Mouse (Mus musculus): Measurements from ENCODE around the gene Ccdc85c.

Ccdc85c gene

DNA sequence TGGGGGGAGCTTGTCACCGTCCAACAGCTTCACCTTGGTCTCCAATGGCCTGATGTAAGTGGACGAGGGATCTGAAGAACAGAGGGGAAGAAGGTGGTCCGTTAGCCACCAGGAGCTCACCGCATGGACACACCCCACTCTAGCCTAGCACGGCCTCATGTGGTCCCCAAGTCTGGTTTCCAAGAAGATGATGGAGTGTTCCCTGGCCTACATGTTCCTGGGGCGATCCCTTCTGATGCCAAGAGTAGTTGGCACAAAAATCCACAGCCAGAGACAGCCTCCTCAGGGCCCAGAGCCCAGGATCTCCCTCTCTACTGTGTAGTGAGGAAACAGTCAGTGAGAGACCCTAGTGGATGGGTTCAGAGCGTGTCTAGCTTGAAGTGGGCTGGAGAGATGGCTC lies 53.5 kb downstream of the Ccdc85c start:
- ATAC-seq (ENCODE audit: insufficient number of reproducible peaks, low FRiP score, low TSS enrichment), result no peak

DNA sequence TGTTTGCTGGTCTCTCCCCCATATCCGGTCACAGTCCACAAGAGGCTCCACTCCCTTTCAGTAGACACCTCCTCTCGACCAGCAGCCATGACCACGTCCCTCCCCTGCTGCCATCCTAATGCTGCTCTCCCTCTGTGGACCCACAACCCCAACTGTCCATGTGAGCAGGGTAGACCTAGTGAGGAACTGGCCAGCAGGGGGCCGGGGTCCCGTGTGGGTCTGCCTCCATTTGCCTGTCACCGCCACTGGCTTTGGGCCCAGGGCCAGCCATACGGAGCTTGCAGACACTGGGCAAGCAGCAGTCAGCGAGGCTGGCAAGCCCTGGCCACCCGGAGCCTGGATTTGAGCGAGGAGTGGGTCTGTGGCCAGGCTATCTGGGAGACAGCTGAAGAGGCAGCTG lies 54.0 kb downstream of the Ccdc85c start:
- ATAC-seq (ENCODE audit: insufficient number of reproducible peaks, low FRiP score, low TSS enrichment), result no peak

DNA sequence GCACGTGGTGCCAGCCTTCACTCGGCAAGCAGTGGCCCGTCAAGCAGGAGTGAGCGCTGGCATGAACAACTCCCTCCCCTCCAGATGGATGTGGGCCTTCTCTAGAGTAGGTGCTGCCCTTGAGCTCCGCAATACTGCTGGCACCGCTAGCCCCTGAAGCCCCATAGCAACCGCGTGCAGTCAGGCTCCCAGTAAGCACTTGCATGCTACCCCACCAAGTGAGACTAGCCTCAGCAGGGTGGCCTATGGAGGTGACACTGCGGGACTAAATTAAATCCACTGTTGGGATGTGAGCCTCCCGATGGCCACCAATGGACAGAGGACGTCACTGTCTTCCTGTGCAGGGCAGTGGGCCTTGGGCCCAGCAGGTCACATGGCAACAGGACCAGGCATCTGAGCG lies 54.6 kb downstream of the Ccdc85c start:
- ATAC-seq (ENCODE audit: insufficient number of reproducible peaks, low FRiP score, low TSS enrichment), result no peak

DNA sequence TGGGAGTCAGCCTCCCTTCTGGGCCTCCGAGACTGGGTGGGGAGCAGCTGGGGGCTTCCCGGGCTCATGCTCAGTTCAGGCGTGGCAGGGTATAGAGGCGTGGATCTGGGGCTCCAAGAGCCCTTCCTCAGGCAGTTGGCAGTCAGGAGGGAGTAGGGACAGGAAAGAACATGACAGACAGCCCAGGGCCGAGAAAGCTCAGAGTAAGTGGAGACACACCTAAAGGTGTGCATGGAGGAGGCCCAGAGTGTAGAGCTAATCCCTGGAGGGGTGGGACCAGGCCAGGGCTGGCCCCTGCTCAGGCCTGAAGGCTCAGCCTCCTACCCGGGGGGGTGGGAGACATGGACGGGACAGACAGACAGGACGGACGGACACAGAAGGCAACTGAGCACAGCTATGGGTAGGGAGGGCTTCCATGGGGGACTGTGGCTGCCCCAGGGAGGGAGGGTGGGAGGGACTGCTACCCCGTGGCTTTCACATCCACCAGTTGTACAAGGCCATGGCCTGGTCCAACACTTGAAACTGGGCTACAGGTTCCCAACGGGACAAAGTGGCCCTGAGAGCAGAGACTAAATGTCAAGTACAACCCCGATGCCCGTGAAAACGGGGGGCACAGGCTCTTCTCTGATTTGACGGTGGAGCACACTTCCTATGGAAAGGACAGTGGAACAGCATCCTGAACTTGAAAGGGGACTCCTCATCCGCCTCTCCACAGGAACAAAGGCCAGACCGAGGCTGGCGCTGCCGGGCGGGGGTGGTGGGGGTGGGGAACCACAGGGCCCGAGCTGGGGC lies 55.2 kb downstream of the Ccdc85c start:
- ATAC-seq (ENCODE audit: insufficient number of reproducible peaks, low FRiP score, low TSS enrichment), result no peak

DNA sequence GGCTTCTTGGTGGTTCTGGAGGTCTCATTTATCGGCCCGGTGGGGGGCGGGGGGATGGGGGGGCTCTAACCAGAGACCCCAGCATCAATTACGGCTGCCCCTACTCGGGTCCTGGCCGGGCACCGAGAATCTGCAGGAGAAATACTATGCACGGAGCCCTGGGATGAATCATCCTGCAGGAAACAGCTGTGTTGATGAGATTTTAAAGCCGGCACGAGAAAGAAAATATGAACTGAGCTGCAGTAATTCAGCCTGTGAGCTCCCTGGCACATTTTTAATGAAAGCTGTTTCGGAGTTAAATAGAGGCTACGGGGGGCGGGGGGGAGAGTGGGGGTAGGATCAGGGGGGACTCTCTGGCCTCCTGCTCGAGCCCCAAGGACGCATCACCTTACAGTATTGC lies 56.1 kb downstream of the Ccdc85c start:
- no peak for ATAC-seq (ENCODE audit: insufficient number of reproducible peaks, low FRiP score, low TSS enrichment)

DNA sequence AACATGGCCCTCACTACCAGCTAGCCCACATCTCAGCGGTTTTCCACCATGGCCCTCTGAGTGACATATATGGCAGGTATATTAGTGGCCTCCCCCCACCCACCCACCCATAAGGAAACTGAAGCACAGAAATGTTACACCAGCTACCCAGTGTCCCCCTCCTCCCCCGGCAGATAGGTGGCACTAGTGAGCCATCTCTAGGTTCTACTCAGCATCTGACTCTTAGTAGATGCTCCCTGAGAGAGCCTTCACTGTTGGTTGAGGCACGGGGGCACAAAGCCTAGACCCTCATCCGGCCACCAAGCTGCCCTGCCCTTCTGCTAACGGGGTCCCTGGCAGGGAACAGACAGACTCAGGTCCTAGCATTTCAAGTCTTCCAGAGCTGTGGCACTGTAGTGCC lies 57.7 kb downstream of the Ccdc85c start:
- no peak for ATAC-seq (ENCODE audit: insufficient number of reproducible peaks, low FRiP score, low TSS enrichment)

DNA sequence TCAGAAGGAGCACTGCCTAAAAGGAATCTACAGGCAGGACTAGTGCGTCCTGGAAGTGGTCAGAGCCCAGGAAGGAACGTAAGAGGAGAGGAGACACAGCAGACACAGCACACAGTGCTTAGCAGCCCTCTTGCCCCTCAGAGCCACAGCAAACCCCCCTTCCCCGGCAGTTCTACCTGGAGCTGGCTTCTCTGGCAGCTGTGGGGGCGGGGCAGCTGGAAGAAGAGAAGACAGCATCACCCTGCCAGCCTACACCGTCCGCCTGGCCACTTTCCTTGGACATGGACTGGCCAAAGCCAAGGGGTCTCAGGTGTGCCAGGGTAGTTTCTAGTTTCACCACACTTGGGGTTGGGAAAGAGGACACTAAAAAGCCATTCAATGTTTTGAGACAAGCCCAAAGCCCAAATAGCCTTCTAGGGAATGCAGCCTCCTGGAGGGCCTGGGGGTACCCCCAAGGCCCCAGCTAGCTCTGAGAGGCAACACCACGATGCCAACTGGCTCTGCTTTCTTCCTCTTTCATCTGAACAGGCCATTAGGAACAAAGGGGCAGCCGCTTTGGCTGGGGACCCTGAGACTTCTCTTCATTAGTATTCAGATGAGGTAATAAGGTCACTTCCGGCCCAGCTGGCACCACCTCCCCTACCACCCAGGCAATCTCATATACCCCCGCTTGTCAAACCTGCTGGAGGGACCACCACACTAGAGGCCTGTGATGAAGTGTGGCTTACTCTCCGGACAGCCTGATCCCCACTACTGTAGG lies 58.4 kb downstream of the Ccdc85c start:
- ATAC-seq (ENCODE audit: insufficient number of reproducible peaks, low FRiP score, low TSS enrichment), result no peak

DNA sequence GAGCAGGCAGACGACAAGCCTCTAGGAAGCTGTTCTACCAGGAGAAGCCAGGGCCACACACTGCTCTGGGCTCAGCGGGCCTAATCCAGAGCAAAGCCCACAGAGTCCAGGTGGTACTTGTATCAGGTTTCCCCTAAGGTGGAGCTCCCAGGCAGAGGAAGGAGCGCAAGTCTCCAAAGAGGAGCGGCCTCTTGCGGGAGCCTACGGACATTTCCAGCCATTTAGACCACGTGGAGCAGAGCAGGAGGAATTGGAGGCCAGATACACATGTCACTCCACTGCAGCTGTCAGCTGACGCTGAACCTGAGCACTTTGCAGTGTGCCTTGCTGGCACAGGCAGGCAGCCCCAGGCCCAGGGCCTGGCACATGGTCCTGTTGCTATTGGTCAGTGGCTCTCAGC lies 60.1 kb downstream of the Ccdc85c start:
- no peak for ATAC-seq (ENCODE audit: insufficient number of reproducible peaks, low FRiP score, low TSS enrichment)

DNA sequence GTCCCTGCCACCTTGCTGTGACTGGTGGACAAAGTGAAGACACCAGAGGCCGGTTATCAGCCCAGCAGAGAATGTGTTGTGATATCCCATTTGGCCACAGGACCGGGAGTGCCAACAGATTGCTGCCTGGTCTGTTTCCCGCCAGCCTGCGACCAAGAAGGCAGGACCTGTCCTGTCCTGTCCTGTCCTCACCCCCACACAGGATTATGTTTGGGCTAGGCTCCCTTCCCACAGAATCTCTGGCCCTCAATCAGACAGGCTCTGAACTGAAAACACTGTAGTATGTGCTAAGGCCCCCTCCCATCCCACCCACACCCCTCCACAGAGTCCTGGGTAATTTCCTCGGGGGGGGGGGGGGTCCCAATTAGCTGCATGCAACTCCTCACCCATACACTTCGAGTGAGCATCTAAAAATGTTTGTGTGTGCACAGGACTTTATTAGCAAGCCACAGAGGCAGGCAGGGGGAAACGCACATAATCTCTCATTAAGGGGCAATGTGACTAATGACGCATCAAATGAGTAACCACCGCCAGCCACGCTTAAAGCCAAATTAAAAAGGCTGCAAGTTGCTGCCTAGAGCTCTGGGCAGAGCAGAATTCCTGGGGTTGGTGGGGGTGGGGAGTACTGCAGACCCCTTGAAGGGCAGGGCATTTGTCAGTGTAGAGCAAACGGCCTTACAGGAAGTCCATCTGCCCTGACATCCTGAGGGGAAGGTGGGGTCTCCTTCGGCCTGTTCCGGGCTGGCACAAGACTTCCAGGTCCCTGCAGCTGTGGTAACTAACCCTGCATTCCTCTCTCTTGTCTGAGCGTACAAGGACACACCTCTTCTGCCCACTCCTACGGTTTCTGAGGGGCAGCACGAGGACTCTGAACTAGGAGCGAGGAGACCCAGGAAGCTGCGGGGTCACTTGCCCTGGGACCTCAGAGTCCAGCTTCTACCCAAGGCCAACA lies 61.9 kb downstream of the Ccdc85c start:
- ATAC-seq (ENCODE audit: insufficient number of reproducible peaks, low FRiP score, low TSS enrichment), result no peak

DNA sequence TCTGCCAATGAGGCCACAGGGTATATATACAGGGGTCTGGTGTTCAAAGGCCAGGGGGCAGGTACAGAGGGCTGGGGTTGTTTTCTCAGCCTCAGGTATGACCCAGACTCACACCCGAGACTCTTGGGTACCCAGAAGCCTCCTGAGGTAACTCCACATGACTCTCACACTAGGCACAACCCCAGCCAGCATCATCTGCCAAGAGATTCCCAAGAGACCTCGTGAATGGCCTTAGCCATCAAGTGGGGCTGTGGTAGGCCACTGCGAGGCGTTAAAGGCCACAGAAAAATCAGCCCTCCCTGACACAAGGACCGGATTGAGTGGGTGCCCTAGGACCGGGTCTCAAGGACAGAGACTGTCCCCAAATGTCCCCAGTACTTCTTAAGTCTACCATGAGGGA lies 62.7 kb downstream of the Ccdc85c start:
- no peak for ATAC-seq (ENCODE audit: insufficient number of reproducible peaks, low FRiP score, low TSS enrichment)

DNA sequence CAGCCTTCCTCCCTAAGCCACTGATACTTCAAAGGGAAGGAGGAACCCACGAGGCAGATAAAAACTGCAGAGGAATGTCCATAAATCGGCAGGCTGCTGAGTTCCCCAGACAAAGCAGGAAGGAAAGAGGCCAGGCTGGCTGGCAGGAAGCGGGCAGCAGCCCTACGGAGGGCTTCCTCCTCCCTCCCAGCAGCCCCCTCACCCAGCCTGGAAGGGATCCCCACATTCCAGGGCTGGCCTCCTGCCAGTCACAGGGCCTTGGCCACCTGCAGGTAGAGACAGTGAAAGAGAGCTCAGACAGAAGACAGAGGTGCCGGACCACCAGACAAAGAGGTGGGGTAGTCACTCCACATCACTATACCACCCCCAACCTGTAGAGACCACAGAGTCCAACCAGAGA lies 63.2 kb downstream of the Ccdc85c start:
- no peak for ATAC-seq (ENCODE audit: insufficient number of reproducible peaks, low FRiP score, low TSS enrichment)

DNA sequence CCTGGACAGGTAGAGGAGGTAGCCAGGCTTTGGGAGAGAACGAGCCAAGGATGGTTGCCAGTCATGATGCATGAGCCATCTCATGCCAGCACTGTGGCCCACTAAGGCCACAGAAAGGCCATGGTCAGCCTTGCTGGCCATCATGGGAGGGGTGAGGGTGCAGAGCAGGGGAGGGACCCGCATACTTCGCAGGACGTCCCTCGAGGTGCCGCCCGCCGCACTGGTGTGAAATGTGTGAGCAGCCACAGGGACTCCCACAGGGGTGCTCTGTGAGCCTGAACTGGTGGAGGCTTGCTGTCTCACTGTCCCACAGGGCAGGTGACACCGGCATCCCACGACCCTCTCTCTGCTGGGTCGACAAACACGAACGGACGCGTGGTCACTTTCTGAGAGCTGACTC lies 64.6 kb downstream of the Ccdc85c start:
- ATAC-seq (ENCODE audit: insufficient number of reproducible peaks, low FRiP score, low TSS enrichment), result no peak

DNA sequence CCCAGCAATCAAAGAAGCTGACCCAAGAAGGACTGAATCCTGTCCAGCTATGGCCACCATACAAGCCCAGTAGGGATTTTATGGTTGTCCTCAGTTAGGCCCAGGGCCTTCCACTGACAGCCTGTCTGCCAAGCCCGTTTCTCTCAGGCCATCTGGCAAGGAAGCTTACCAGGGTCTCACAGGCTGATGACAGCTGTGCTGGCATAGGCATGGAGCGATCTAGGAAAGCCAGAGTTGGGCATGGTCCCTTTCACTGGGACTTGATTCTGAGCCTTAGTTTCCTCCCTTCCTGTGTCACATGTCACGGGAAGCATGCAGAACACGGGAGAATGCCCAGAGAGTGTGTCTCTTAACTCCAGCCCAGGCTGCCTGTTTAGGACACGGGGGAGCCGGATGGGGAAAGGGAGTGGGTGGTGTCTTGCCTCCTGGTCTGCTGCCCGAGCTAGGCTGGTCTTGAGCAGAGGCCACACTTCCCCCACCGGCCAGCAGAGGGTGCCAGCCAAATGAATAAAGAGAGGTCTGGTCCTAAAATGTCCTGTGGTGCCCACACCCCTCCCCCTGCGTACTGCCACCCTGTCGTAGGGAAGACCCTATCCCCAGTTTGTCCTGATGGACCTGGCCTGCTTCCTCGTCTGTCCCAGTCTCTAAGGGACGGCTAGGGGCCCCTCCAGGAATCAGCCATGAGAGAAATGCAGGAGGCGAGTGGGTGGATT lies 66.3 kb downstream of the Ccdc85c start:
- no peak for ATAC-seq (ENCODE audit: insufficient number of reproducible peaks, low FRiP score, low TSS enrichment)

DNA sequence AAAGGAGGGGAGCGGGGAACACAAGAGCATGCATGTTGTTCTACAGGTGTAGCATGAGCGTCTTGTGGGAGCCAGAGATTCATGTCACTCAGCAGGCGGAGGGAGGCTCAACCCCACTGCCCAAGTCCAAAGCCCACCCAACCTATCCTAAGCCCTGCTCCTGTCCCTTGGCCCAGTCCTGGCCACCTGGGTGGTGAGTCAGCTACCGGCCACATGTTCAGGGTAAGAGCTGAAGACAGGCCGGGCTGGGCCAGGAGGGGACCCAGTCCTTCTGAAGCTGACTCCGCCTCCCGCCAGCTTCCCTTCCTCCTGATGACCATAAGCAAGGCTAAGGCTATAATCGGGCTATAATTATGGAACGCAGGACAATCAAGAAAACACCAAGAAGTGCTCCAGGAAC lies 67.0 kb downstream of the Ccdc85c start:
- ATAC-seq (ENCODE audit: insufficient number of reproducible peaks, low FRiP score, low TSS enrichment), result no peak

DNA sequence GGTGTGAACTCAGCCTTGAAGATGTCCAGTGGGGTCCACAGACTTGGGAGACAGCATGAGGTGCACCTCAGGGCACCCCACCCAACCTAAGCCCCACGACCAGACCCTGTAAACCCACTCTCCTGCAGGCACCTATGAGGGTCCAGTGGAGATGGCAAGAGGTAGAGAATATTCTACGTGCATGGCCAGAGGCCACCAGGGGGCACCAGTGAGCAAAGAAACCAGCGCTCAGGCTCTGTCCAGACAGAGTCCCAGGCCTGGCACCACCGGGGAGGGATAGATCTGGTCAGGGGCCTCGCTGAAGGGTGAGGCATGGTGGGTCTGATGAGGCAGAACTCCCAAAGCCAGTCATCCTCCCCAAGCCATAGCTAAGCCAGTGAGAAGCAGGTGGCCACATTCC lies 68.6 kb downstream of the Ccdc85c start:
- peak; percentile 16; the same call in 1 of the 2 replicates for ATAC-seq (ENCODE audit: insufficient number of reproducible peaks, low FRiP score, low TSS enrichment)

DNA sequence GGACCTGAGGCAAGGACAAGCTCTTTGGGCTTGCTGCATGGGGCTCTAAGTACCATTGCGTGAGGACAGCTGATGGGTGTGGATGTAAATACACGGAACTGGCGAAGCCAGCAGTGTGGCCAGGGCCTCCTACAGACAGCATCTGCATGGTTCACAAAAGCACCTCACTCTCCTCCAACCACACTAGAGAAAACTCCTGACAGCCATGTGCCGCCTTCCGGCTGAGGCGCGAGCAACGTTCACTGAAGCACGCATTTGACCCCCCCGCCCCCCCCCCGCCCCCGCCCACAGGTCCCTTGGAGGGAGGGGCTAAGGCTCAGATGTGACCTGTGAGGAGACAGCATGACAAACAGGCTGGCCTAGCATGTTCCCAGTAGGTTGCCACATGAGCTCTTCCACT lies 70.2 kb downstream of the Ccdc85c start:
- ATAC-seq (ENCODE audit: insufficient number of reproducible peaks, low FRiP score, low TSS enrichment), result no peak

DNA sequence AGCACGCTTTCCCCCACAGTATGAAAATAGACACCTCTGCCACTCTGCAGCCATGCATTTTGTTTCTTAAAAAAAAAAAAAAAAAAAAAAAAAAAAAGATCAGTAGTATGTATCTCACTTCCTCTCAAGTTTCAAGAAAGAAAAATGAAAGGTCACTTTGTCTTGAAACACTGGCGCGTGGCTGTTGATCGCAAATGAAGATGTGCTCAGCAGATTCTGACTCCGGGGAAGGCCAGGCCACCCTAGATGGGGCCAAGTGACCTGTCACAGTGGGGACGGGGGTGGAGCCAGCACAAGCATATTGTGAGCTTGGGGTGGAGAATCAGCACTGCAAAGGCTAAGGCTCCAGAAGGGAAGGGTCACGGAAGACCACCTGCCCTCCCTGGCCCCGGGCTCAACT lies 71.3 kb downstream of the Ccdc85c start:
- no peak for ATAC-seq (ENCODE audit: insufficient number of reproducible peaks, low FRiP score, low TSS enrichment)

DNA sequence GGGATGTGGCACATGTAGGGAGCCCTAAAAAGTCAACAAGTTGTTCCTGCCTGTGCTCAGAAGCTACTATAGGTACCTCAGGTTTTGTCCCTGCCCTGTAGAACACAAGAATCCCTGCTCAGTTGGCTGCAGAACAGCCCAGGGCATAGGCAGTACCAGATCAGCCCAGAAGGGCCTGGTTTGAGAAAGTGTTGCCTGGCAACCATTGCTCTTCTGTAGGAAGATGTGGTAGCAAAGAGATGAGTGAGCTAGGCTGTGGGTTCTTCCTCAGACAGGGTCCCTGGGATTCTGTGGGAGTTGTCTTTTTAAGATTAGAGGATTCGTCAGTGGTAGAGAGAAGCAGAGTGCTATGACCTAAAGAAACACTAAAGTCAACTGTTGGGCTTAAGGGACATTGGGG lies 75.1 kb downstream of the Ccdc85c start:
- ATAC-seq (ENCODE audit: insufficient number of reproducible peaks, low FRiP score, low TSS enrichment), result no peak

DNA sequence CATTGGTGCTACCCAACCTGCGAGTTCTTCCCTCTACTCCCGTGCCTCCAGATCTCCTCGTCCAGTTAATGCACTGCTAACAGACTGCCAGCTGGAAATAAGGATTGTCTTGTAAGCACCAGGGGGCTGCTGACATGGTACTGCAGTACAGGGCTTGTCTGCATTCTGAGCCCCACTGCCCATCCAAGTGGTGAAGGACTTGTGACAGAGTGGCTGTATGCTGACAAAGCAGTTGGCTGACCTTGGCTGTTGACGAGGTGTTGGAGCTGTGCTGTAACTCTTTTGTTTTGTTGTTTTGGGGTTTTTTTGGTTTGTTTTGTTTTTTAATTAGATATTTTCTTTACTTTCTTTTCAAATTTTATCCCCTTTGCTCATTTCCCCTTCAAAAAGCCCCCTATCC lies 76.8 kb downstream of the Ccdc85c start:
- ATAC-seq (ENCODE audit: insufficient number of reproducible peaks, low FRiP score, low TSS enrichment), result no peak

DNA sequence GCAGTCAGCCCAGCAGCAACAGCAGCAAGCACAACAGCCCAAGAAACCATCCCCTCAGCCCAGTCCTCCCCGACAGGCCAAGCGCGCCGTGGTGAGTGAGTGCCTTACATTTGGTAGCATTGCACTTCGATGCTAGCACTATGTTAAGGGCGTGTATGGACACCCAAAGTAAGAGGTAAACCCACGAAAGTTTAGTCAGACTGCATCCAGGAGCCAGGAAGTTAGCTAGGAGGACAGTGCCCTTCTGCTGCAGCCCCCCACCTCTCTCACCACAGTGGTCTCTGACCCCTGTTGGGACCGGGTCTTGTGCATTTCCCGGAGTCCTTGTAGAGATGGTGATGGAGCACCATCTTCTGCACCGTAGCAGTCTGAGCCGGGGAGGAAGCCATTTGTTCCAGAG lies 79.5 kb downstream of the Ccdc85c start:
- no peak for ATAC-seq (ENCODE audit: insufficient number of reproducible peaks, low FRiP score, low TSS enrichment)

Data from cerebellum, adult (tissue).